In genomic region chr10:93723942-93724542, GRCm38 (mm10) we compare ENCODE assay signal across 9 mouse cellular contexts.
DNase-seq lines count a peak whose midpoint lies in the region; ATAC-seq and TF ChIP-seq lines count a peak whose summit lies in the region.
"Had no signal": no experiment of that assay in that cellular context is flagged by ENCODE, and none has a peak within 500 bp of the region (broad histone marks: within the 10 kb centered on the region; RNA-seq: fewer than 3 reads in every experiment).

No protein-coding gene starts in this region.

- no peaks in the 10 kb centered on the region for H3K27me3 ChIP-seq in cerebellum, adult 2 months (ENCODE audit: control insufficient read depth, insufficient read depth, low read length)
- H3K27me3 ChIP-seq in heart, postnatal 0 days (ENCODE audit: control insufficient read depth, insufficient read depth, low read length): no peaks in the 10 kb centered on the region
- no peaks in the 10 kb centered on the region for H3K27me3 ChIP-seq in limb, embryonic 13.5 days

- no peak for TF ChIP-seq EP300 in heart, postnatal 0 days (IDR thresholded peaks at IDR 0.05; ENCODE audit: low read depth)

- H3K9me3 ChIP-seq in heart, postnatal 0 days (replicated peaks; ENCODE audit: control insufficient read depth, low read length): no peaks in the 10 kb centered on the region
- no peaks in the 10 kb centered on the region for H3K9me3 ChIP-seq in limb, embryonic 13.5 days

- WGBS in cerebellum, adult 2 months: 40% methylated on average over 11 of the region's 11 CpGs
- 10% methylated on average over 11 of the region's 11 CpGs for WGBS in heart, postnatal 0 days
- 14% methylated on average over 11 of the region's 11 CpGs for WGBS in limb, embryonic 13.5 days

- no peak for ATAC-seq in cerebellum, adult (ENCODE audit: insufficient number of reproducible peaks, low FRiP score, low TSS enrichment)
- ATAC-seq in heart, postnatal 0 days (ENCODE audit: insufficient read depth, low read depth): peak; percentile 79
- no peak for ATAC-seq in limb, embryonic 13.5 days (ENCODE audit: low FRiP score, low read depth)

- no peak for TF ChIP-seq POLR2A in cerebellum, adult 2 months (IDR thresholded peaks at IDR 0.05; ENCODE audit: borderline replicate concordance, insufficient read depth, low read length)
- TF ChIP-seq POLR2A in brain, embryonic 14.5 days (IDR thresholded peaks at IDR 0.05; ENCODE audit: borderline replicate concordance, extremely low read depth, insufficient read depth, insufficient read length, poor library complexity, severe bottlenecking): no peak

- no peaks in the 10 kb centered on the region; the same call in 1 of the 2 replicates for H3K36me3 ChIP-seq in heart, postnatal 0 days (replicated peaks; ENCODE audit: control insufficient read depth, insufficient read depth, low read length)
- no peaks in the 10 kb centered on the region for H3K36me3 ChIP-seq in limb, embryonic 13.5 days

- no peak for TF ChIP-seq CTCF in cerebellum, adult 2 months (IDR thresholded peaks at IDR 0.05; ENCODE audit: borderline replicate concordance, insufficient read depth, low read depth, low read length)
- no peak for TF ChIP-seq CTCF in brain, embryonic 14.5 days (IDR thresholded peaks at IDR 0.05; ENCODE audit: borderline replicate concordance, extremely low read depth, insufficient read depth, insufficient read length)
- no peak for TF ChIP-seq CTCF in heart, postnatal 0 days (IDR thresholded peaks at IDR 0.05; ENCODE audit: low read depth)

- peak overlapping the region; percentile 39; the same call in 1 of the 2 replicates for H3K27ac ChIP-seq in cerebellum, adult 2 months (ENCODE audit: insufficient read depth, low read length)
- peak overlapping the region; percentile 55; the same call in 1 of the 2 replicates for H3K27ac ChIP-seq in heart, postnatal 0 days (ENCODE audit: low read depth)
- H3K27ac ChIP-seq in limb, embryonic 13.5 days: no peak overlapping the region

- no peak overlapping the region for H3K9ac ChIP-seq in heart, postnatal 0 days (replicated peaks; ENCODE audit: low read depth, low read length)
- H3K9ac ChIP-seq in limb, embryonic 13.5 days: no peak overlapping the region

- peak overlapping the region; percentile 21 for H3K4me2 ChIP-seq in heart, postnatal 0 days (ENCODE audit: low read depth, low read length)
- peak overlapping the region; percentile 40 for H3K4me2 ChIP-seq in limb, embryonic 13.5 days (replicated peaks)

- peaks cover 7% of the 10 kb centered on the region; the same call in 1 of the 2 replicates for H3K4me1 ChIP-seq in cerebellum, adult 2 months (ENCODE audit: control insufficient read depth, insufficient read depth, low read length)
- 0 out of 2 replicates have a peak, but pooled peaks cover 11% of the 10 kb centered on the region for H3K4me1 ChIP-seq in heart, postnatal 0 days (ENCODE audit: control insufficient read depth, insufficient read depth)
- H3K4me1 ChIP-seq in limb, embryonic 13.5 days: peaks cover 14% of the 10 kb centered on the region

- peak in 1 of 2 experiments; percentile 6 for DNase-seq in cerebellum, adult 2 months
- DNase-seq in brain, embryonic 14.5 days (ENCODE audit: low read depth): peak; percentile 50
- peak; percentile 41 for DNase-seq in heart, postnatal 0 days (ENCODE audit: low spot score)
- DNase-seq in ovary, postnatal 36 days (ENCODE audit: low spot score): peak; percentile 71
- DNase-seq in right cerebral cortex, postnatal 36 days (ENCODE audit: low spot score in 2 of 2): no peak
- DNase-seq in cerebellum, adult 8-10 months: no peak

- H3K4me3 ChIP-seq in cerebellum, adult 2 months (replicated peaks; ENCODE audit: insufficient read depth, low read depth, low read length): no peak overlapping the region
- H3K4me3 ChIP-seq in heart, postnatal 0 days (ENCODE audit: low read depth, low read length): no peak overlapping the region
- no peak overlapping the region for H3K4me3 ChIP-seq in limb, embryonic 13.5 days
- H3K4me3 ChIP-seq: myocyte had no signal

Comparison
In these comparisons a context has a peak if more than half of its experiments do, and no peak if none do; other contexts are left out.
1. DNase-seq: peak in brain, embryonic 14.5 days (single experiment), heart, postnatal 0 days (single experiment) and ovary, postnatal 36 days (single experiment); none in right cerebral cortex, postnatal 36 days (0 of 2) and cerebellum, adult 8-10 months (single experiment).